Mouse (Mus musculus) spleen, adult 2 months (tissue): ENCODE measurements around the gene Slc25a23.

ENCODE experiments used
- CTCF ChIP-seq: fragments of 200-500 bp; IDR thresholded peaks from 2 replicates; pipeline ENCODE4 v1.5.1; 2011; ENCODE audit warnings: mild to moderate bottlenecking, inconsistent platforms; ENCODE audit not compliant: insufficient read depth, insufficient read length, insufficient replicate concordance; ENCODE audit errors: extremely low read depth
- POLR2A ChIP-seq: fragments of 200-500 bp; IDR thresholded peaks from 2 replicates; pipeline ENCODE4 v1.6.1; 2011; ENCODE audit warnings: low read depth, low read length, inconsistent platforms

GRCm38 (mm10) chr17:57003994-57004393 is 55.7 kb downstream of the Slc25a23 start:
- TF ChIP-seq CTCF (no peak), POLR2A (no peak)
